Mouse (Mus musculus) left cerebral cortex, postnatal 14 days (tissue): ENCODE results near the gene Clpb. TPM values are rescaled to one million over a fixed set of nuclear protein-coding genes. Genes with fewer than 3 reads are reported as not detected.
A peak's percentile ranks its signal among the peaks of the same experiment; 100 is the strongest.

Experiments used
- DNase-seq, 2 experiments: peaks; one replicate each; pipeline ENCODE4 v3.0.0; 2021 to 2022; ENCODE audit warnings: low spot score in 2 of 2, mixed read lengths in 1 of 2
- intact Hi-C: fragments of 180-260 bp; cut with DNase I; formaldehyde crosslinking; loops from one replicate; pipeline ENCODE4 v1.15.1; 2025
- total RNA-seq, 2 experiments: library from RNA; stranded (reverse); gene quantifications; 2 replicates each; pipeline ENCODE4 v1.2.3; 2021

The Clpb gene
- total RNA-seq, 2 experiments from 2014 or later: 47.6 to 50.4 TPM

DNA sequence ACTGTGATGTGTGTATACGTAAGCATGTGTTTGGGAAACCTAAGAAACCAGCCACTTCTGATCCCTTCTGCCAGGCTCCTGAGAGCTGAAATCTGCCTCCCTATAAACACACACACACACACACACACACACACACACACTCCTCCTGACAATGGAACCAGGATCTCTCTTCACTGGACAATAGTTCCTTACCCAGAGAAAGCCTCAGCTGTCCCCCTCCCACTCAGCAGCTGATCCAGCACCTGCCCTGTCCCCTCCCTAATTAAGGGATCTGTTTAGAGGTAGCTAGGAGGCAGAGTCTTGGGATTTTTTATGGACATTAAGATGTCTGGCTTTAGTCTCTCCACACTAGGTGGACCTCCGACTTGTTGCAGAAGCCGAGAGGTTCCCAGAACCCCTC lies 171.5 kb downstream of the Clpb start:
- DNase-seq: no peak
- intact Hi-C loops: loop anchor here (5.0 kb wide), 1 partner anchor 158 kb away; no protein-coding TSS in a partner anchor

DNA sequence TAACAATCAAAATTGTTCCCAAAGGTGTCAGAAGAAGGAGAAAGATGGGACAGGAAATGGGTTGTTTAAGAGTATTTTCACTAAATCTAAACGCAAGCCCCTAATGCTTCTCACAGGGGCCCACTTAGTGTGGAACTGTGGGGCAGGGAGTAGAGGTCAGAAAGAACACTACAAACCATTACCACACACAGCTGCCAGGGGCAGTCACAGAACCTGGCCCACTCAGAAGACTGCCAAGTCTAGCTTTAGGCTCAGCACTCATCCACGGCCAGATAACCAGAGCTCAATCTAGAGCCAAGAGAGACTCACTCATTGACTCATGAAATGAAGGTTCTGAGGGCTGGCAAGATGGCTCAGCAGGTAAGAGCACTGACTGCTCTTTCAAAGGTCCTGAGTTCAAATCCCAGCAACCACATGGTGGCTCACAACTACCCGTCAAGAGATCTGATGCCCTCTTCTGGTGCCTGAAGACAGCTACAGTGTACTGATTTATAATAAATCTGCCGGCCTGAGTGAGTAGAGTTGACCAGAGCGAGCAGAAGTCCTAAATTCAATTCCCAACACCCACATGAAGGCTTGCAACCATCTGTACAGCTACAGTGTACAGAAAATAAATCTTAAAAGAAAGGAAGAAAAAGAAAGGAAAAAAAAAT lies 172.2 kb downstream of the Clpb start:
- no peak for DNase-seq
- intact Hi-C loops: loop anchor here (5.0 kb wide), 1 partner anchor 158 kb away; no protein-coding TSS in a partner anchor

- DNase-seq: peak; percentile 35 to 47
- intact Hi-C loops: loop anchor here (5.0 kb wide), 1 partner anchor 159 kb away; no protein-coding TSS in a partner anchor
Observed at GRCm38 (mm10) chr7:101836271-101837153, 173.1 kb downstream of the Clpb start.

DNA sequence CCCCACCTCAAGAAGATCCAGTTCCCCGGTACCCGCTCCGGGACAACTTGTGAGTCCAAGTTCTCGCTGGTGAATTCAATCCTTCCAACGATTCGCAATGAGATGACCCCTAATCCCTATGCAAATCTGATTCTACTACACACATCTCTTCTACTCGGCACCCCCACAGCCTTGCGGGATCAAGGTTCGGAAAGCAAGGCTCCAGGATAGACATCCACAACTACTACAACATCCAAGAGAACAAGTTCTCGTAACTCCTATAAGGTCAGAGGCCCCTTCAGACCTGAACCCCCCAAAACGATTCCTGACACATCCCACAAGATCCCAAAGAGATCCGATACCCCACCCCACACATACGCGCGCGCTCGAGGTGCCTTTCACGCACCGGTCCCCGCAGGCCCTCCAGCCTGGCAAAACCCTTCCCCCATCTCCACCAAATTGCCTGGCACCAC lies 173.7 kb downstream of the Clpb start:
- no peak for DNase-seq
- intact Hi-C loops: loop anchor here (5.0 kb wide), 1 partner anchor 160 kb away; no protein-coding TSS in a partner anchor

DNA sequence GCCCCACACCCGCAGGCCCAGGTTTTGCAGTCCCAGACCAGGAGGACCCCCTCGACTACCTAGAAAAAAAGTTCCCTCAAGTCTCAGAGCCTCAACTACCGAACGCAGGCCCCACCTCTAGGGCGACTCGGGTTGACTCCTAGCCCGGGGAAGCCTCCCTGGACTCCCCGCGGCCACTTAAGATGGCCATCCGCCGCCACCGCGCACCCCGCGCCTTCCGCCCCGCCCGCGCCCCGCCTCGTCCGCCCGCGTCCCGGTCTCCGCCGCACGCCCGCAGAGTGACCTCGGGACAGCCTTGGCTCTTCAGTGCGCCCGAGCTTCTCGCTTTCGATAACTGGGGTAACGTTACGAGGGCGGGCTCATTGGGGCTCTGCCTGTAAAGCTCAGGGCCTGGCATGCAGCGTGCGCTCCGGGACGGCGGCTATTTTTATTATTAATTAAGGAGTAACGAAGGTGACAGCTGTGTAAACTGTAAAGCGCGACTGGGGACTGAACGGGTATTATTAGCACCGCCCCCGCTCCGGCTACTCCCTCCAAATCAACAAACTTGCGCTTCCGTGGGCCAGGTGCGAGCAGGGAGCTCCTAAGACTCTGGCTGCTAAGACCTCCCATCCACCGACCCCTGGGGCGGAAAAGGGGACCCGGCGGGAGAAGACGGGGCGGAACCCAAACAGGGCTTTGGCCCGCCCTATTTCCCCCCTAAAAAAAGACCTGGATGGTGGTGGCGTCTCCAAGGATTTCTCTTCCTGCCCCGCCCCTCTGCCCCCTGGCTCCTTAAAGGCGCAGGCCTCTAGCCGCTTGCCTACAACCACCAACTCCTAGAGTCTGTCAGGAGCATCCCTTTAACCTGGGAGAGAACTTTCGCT lies 174.4 kb downstream of the Clpb start, which contains the start of gene Inppl1:
Inppl1 (minus strand) TSS at position 624 of the 866 bp plus-strand sequence.
- intact Hi-C loops: loop anchor here (5.0 kb wide), 1 partner anchor 161 kb away; no protein-coding TSS in a partner anchor

GRCm38 (mm10) chr7:101844186-101844585 lies 180.8 kb downstream of the Clpb start:
- intact Hi-C loops: no loop called here

More for the DNA sequence above, 174.4 kb downstream of the Clpb start, which contains the start of gene Inppl1:
- peak; percentile 57 to 67 for DNase-seq

More at GRCm38 (mm10) chr7:101844186-101844585, 180.8 kb downstream of the Clpb start:
- no peak for DNase-seq

Other genes with a start within 250 kb of the Clpb start
- gene Pde2a, start 241.9 kb upstream of the Clpb start, total RNA-seq: 100 to 1,000 TPM; 349 to 363 TPM
- gene Art2b, start 78.0 kb upstream of the Clpb start, total RNA-seq: not detected
- gene Phox2a, start 154.7 kb downstream of the Clpb start, total RNA-seq: not detected
- 10 to 100 TPM; 23.0 to 27.3 TPM for gene Inppl1, start 174.6 kb downstream of the Clpb start, total RNA-seq
- gene Folr2, start 193.6 kb downstream of the Clpb start, total RNA-seq: under 1 TPM; 0.76 to 0.83 TPM
- gene Anapc15, start 200.1 kb downstream of the Clpb start, total RNA-seq: 10 to 100 TPM; 29.5 to 32.7 TPM
- gene Folr1, start 207.2 kb downstream of the Clpb start, total RNA-seq: 1 to 10 TPM; 4.2 to 5.7 TPM
- 100 to 1,000 TPM; 102 TPM for gene Lamtor1, start 242.3 kb downstream of the Clpb start, total RNA-seq
- gene Tomt, start 242.7 kb downstream of the Clpb start, total RNA-seq: under 1 TPM in 1 of 2 experiments, not detected in 1; 0.11 TPM